Mouse (Mus musculus): ENCODE results near the gene Gm49661. TPM values are rescaled to one million over a fixed set of nuclear protein-coding genes. Genes with fewer than 3 reads are reported as not detected.
A peak's percentile ranks its signal among the peaks of the same experiment; 100 is the strongest.

Gene Gm49661
- polyA plus RNA-seq, 1 experiment from 2014 or later, result not detected

GRCm38 (mm10) chr8:84982499-84983011, 13.3 kb upstream of the Gm49661 start:
- Histone ChIP-seq H3K4me1 (replicated peaks) (peaks cover 100% of the 10 kb centered on the region), H3K4me2 (no peak overlapping the region), H3K27ac (peak overlapping the region; percentile 99), H3K9me3 (replicated peaks) (no peaks in the 10 kb centered on the region), H3K9ac (peak overlapping the region; percentile 41), H3K4me3 (replicated peaks) (no peak overlapping the region), H3K36me3 (no peaks in the 10 kb centered on the region), H3K27me3 (no peaks in the 10 kb centered on the region)
- DNase-seq (no peak), ATAC-seq (ENCODE audit: low read depth) (no peak)
- 37% methylated on average over 3 of the region's 3 CpGs for WGBS (ENCODE audit: insufficient replicate concordance)

GRCm38 (mm10) chr8:84981644-84982498, 12.6 kb upstream of the Gm49661 start:
- ATAC-seq (ENCODE audit: low read depth), result no peak
- H3K4me2 ChIP-seq, result no peak overlapping the region
- no peaks in the 10 kb centered on the region for H3K9me3 ChIP-seq (replicated peaks)
- H3K27ac ChIP-seq, result peak overlapping the region; percentile 99
- H3K27me3 ChIP-seq, result no peaks in the 10 kb centered on the region
- no peaks in the 10 kb centered on the region for H3K36me3 ChIP-seq
- DNase-seq, result no peak
- 52% methylated on average over 15 of the region's 15 CpGs for WGBS (ENCODE audit: insufficient replicate concordance)
- peak overlapping the region; percentile 41 for H3K9ac ChIP-seq
- H3K4me3 ChIP-seq (replicated peaks), result no peak overlapping the region
- H3K4me1 ChIP-seq (replicated peaks), result peaks cover 100% of the 10 kb centered on the region

- DNase-seq, result no peak
- H3K4me3 ChIP-seq (replicated peaks), result peak overlapping the region; percentile 76; the same call in 1 of the 2 replicates
- H3K4me1 ChIP-seq (replicated peaks), result peaks cover 99% of the 10 kb centered on the region
- peak overlapping the region; percentile 99 for H3K27ac ChIP-seq
- peak overlapping the region; percentile 96; the same call in 1 of the 2 replicates for H3K9ac ChIP-seq
- H3K27me3 ChIP-seq, result no peaks in the 10 kb centered on the region
- peak overlapping the region; percentile 99 for H3K4me2 ChIP-seq
- ATAC-seq (ENCODE audit: low read depth), result no peak
- 50% methylated on average over 11 of the region's 11 CpGs for WGBS (ENCODE audit: insufficient replicate concordance)
- H3K36me3 ChIP-seq, result no peaks in the 10 kb centered on the region
- no peaks in the 10 kb centered on the region for H3K9me3 ChIP-seq (replicated peaks)
These were observed 11.6 kb upstream of the Gm49661 start for GRCm38 (mm10) chr8:84980622-84981358.

GRCm38 (mm10) chr8:84979599-84980421, 10.6 kb upstream of the Gm49661 start:
- peak overlapping the region; percentile 96 for H3K9ac ChIP-seq
- H3K4me1 ChIP-seq (replicated peaks), result peaks cover 99% of the 10 kb centered on the region
- WGBS (ENCODE audit: insufficient replicate concordance), result 5% methylated on average over 38 of the region's 42 CpGs
- H3K27ac ChIP-seq, result peak overlapping the region; percentile 99
- H3K27me3 ChIP-seq, result no peaks in the 10 kb centered on the region
- DNase-seq (peak; percentile 87), ATAC-seq (ENCODE audit: low read depth) (peak; percentile 29)
- no peaks in the 10 kb centered on the region for H3K9me3 ChIP-seq (replicated peaks)
- H3K4me3 ChIP-seq (replicated peaks), result peak overlapping the region; percentile 76
- peaks cover 5% of the 10 kb centered on the region for H3K36me3 ChIP-seq
- H3K4me2 ChIP-seq, result peak overlapping the region; percentile 99

GRCm38 (mm10) chr8:84978248-84978940, 9.2 kb upstream of the Gm49661 start, which contains the start of gene Junb:
TSS of gene Junb (minus strand) at chr8:84978718.
- H3K4me2 ChIP-seq, result peak within 1 kb of the TSS; percentile 99
- H3K27me3 ChIP-seq, result no peaks in the 10 kb centered on the region
- under 1% methylated on average over 63 of the region's 63 CpGs for WGBS (ENCODE audit: insufficient replicate concordance)
- H3K27ac ChIP-seq, result peak within 1 kb of the TSS; percentile 99
- ATAC-seq (ENCODE audit: low read depth) (peak; percentile 26), DNase-seq (peak; percentile 82)
- H3K4me3 ChIP-seq (replicated peaks), result peak within 1 kb of the TSS; percentile 76
- peak within 1 kb of the TSS; percentile 96 for H3K9ac ChIP-seq
- H3K4me1 ChIP-seq (replicated peaks), result peaks cover 99% of the 10 kb centered on the region
- peaks cover 19% of the 10 kb centered on the region for H3K36me3 ChIP-seq
- no peaks in the 10 kb centered on the region for H3K9me3 ChIP-seq (replicated peaks)

- DNase-seq (peak; percentile 62), ATAC-seq (ENCODE audit: low read depth) (no peak)
- under 1% methylated on average over 69 of the region's 70 CpGs for WGBS (ENCODE audit: insufficient replicate concordance)
- Histone ChIP-seq H3K4me1 (replicated peaks) (peaks cover 99% of the 10 kb centered on the region), H3K27ac (peak overlapping the region; percentile 99), H3K4me2 (peak overlapping the region; percentile 99), H3K36me3 (peaks cover 27% of the 10 kb centered on the region), H3K27me3 (no peaks in the 10 kb centered on the region), H3K9ac (peak overlapping the region; percentile 96), H3K4me3 (replicated peaks) (peak overlapping the region; percentile 76), H3K9me3 (replicated peaks) (no peaks in the 10 kb centered on the region)
These were observed 8.4 kb upstream of the Gm49661 start for GRCm38 (mm10) chr8:84977435-84978247.

- Histone ChIP-seq H3K27me3 (no peaks in the 10 kb centered on the region), H3K36me3 (peaks cover 34% of the 10 kb centered on the region), H3K4me2 (peak overlapping the region; percentile 99), H3K9ac (peak overlapping the region; percentile 96), H3K4me3 (replicated peaks) (peak overlapping the region; percentile 76), H3K4me1 (replicated peaks) (peaks cover 99% of the 10 kb centered on the region), H3K9me3 (replicated peaks) (no peaks in the 10 kb centered on the region), H3K27ac (peak overlapping the region; percentile 99)
- WGBS (ENCODE audit: insufficient replicate concordance), result 1% methylated on average over 25 of the region's 25 CpGs
- DNase-seq, result no peak
- ATAC-seq (ENCODE audit: low read depth), result no peak
These were observed 7.7 kb upstream of the Gm49661 start for GRCm38 (mm10) chr8:84976763-84977434.

GRCm38 (mm10) chr8:84976031-84976762, 7.0 kb upstream of the Gm49661 start:
- Histone ChIP-seq H3K9me3 (replicated peaks) (no peaks in the 10 kb centered on the region), H3K36me3 (peaks cover 41% of the 10 kb centered on the region), H3K9ac (peak overlapping the region; percentile 96), H3K4me2 (peak overlapping the region; percentile 99), H3K27ac (peak overlapping the region; percentile 99), H3K27me3 (no peaks in the 10 kb centered on the region), H3K4me1 (replicated peaks) (peaks cover 99% of the 10 kb centered on the region), H3K4me3 (replicated peaks) (peak overlapping the region; percentile 76)
- DNase-seq (peak; percentile 91), ATAC-seq (ENCODE audit: low read depth) (peak; percentile 75)
- under 1% methylated on average over 61 of the region's 61 CpGs for WGBS (ENCODE audit: insufficient replicate concordance)

- Histone ChIP-seq H3K36me3 (peaks cover 48% of the 10 kb centered on the region), H3K4me1 (replicated peaks) (peaks cover 97% of the 10 kb centered on the region)
- WGBS (ENCODE audit: insufficient replicate concordance), result 27% methylated on average over 7 of the region's 7 CpGs
These were observed 6.2 kb upstream of the Gm49661 start for GRCm38 (mm10) chr8:84975434-84975833.

More at GRCm38 (mm10) chr8:84975434-84975833, 6.2 kb upstream of the Gm49661 start:
- Histone ChIP-seq H3K27ac (peak overlapping the region; percentile 99), H3K4me2 (peak overlapping the region; percentile 99), H3K4me3 (replicated peaks) (peak overlapping the region; percentile 76), H3K27me3 (no peaks in the 10 kb centered on the region), H3K9me3 (replicated peaks) (no peaks in the 10 kb centered on the region), H3K9ac (peak overlapping the region; percentile 96)
- DNase-seq, result peak; percentile 69
- no peak for ATAC-seq (ENCODE audit: low read depth)

Measured in liver, embryonic 13.5 days (tissue).